Mouse (Mus musculus): ENCODE results near the gene Cfap97. TPM values are rescaled to one million over a fixed set of nuclear protein-coding genes. Genes with fewer than 3 reads are reported as not detected.
"Not testable (repeated sequence)": the region's sequence is repeated elsewhere in the genome, so short reads cannot be mapped to it uniquely, and the experiment has no call there.

Gene Cfap97
- polyA plus RNA-seq (2011; ENCODE audit: insufficient read length, low read depth, missing spikeins), result 17.3 and 19.7 TPM in 2 replicates

GRCm38 (mm10) chr8:46151202-46152062 is at the start of gene Cfap97:
Cfap97 (plus strand) TSS chr8:46151771.
- TF ChIP-seq POLR2A (IDR thresholded peaks at IDR 0.05; ENCODE audit: low read depth, low read length) (no peak), CTCF (IDR thresholded peaks at IDR 0.05; ENCODE audit: borderline replicate concordance, insufficient read depth, low read length) (no peak)
- no peak within 1 kb of the TSS for H3K27ac ChIP-seq (ENCODE audit: insufficient read depth, low read length)

GRCm38 (mm10) chr8:46103434-46103833 is 48.1 kb upstream of the Cfap97 start:
- Histone ChIP-seq H3K4me3 (ENCODE audit: insufficient read depth, low read length) (no peak overlapping the region), H3K4me1 (ENCODE audit: control insufficient read depth, insufficient read depth, low read length) (peaks cover 2% of the 10 kb centered on the region; the same call in 1 of the 2 replicates), H3K27ac (ENCODE audit: insufficient read depth, low read length) (no peak overlapping the region)
- TF ChIP-seq POLR2A (IDR thresholded peaks at IDR 0.05; ENCODE audit: low read depth, low read length) (no peak), CTCF (IDR thresholded peaks at IDR 0.05; ENCODE audit: borderline replicate concordance, insufficient read depth, low read length) (no peak)

More at GRCm38 (mm10) chr8:46151202-46152062, at the start of gene Cfap97:
- Histone ChIP-seq H3K4me1 (ENCODE audit: control insufficient read depth, insufficient read depth, low read length) (peaks cover 4% of the 10 kb centered on the region; the same call in 1 of the 2 replicates), H3K4me3 (ENCODE audit: insufficient read depth, low read length) (peak within 1 kb of the TSS; percentile 88)

GRCm38 (mm10) chr8:46107690-46108089 is 43.9 kb upstream of the Cfap97 start:
- no peak for TF ChIP-seq CTCF (IDR thresholded peaks at IDR 0.05; ENCODE audit: borderline replicate concordance, insufficient read depth, low read length)
- no peak for TF ChIP-seq POLR2A (IDR thresholded peaks at IDR 0.05; ENCODE audit: low read depth, low read length)
- Histone ChIP-seq H3K4me3 (ENCODE audit: insufficient read depth, low read length) (no peak overlapping the region), H3K4me1 (ENCODE audit: control insufficient read depth, insufficient read depth, low read length) (peaks cover 4% of the 10 kb centered on the region; the same call in 1 of the 2 replicates), H3K27ac (ENCODE audit: insufficient read depth, low read length) (no peak overlapping the region)

GRCm38 (mm10) chr8:46113421-46114170 is 38.0 kb upstream of the Cfap97 start:
- not testable (repeated sequence) for H3K4me3 ChIP-seq (ENCODE audit: insufficient read depth, low read length); H3K4me1 ChIP-seq (ENCODE audit: control insufficient read depth, insufficient read depth, low read length); H3K27ac ChIP-seq (ENCODE audit: insufficient read depth, low read length)

GRCm38 (mm10) chr8:46117172-46117571 is 34.4 kb upstream of the Cfap97 start:
- no peaks in the 10 kb centered on the region; the same call in 1 of the 2 replicates for H3K4me1 ChIP-seq (ENCODE audit: control insufficient read depth, insufficient read depth, low read length)
- TF ChIP-seq POLR2A (IDR thresholded peaks at IDR 0.05; ENCODE audit: low read depth, low read length) (no peak), CTCF (IDR thresholded peaks at IDR 0.05; ENCODE audit: borderline replicate concordance, insufficient read depth, low read length) (no peak)
- no peak overlapping the region for H3K4me3 ChIP-seq (ENCODE audit: insufficient read depth, low read length)
- no peak overlapping the region for H3K27ac ChIP-seq (ENCODE audit: insufficient read depth, low read length)

GRCm38 (mm10) chr8:46119176-46119575 is 32.4 kb upstream of the Cfap97 start:
- Histone ChIP-seq H3K4me3 (ENCODE audit: insufficient read depth, low read length) (no peak overlapping the region), H3K4me1 (ENCODE audit: control insufficient read depth, insufficient read depth, low read length) (no peaks in the 10 kb centered on the region; the same call in 1 of the 2 replicates), H3K27ac (ENCODE audit: insufficient read depth, low read length) (no peak overlapping the region)
- no peak for TF ChIP-seq POLR2A (IDR thresholded peaks at IDR 0.05; ENCODE audit: low read depth, low read length)

GRCm38 (mm10) chr8:46122498-46122897 is 29.1 kb upstream of the Cfap97 start:
- no peak overlapping the region for H3K27ac ChIP-seq (ENCODE audit: insufficient read depth, low read length)
- TF ChIP-seq CTCF (IDR thresholded peaks at IDR 0.05; ENCODE audit: borderline replicate concordance, insufficient read depth, low read length) (no peak), POLR2A (IDR thresholded peaks at IDR 0.05; ENCODE audit: low read depth, low read length) (no peak)
- H3K4me1 ChIP-seq (ENCODE audit: control insufficient read depth, insufficient read depth, low read length), result no peaks in the 10 kb centered on the region
- H3K4me3 ChIP-seq (ENCODE audit: insufficient read depth, low read length), result no peak overlapping the region

GRCm38 (mm10) chr8:46130426-46130825 is 21.1 kb upstream of the Cfap97 start:
- no peak overlapping the region for H3K4me3 ChIP-seq (ENCODE audit: insufficient read depth, low read length)
- H3K4me1 ChIP-seq (ENCODE audit: control insufficient read depth, insufficient read depth, low read length), result no peaks in the 10 kb centered on the region
- TF ChIP-seq POLR2A (IDR thresholded peaks at IDR 0.05; ENCODE audit: low read depth, low read length) (no peak), CTCF (IDR thresholded peaks at IDR 0.05; ENCODE audit: borderline replicate concordance, insufficient read depth, low read length) (no peak)
- no peak overlapping the region for H3K27ac ChIP-seq (ENCODE audit: insufficient read depth, low read length)

GRCm38 (mm10) chr8:46135546-46135945 is 16.0 kb upstream of the Cfap97 start:
- not testable (repeated sequence) for H3K4me3 ChIP-seq (ENCODE audit: insufficient read depth, low read length); H3K4me1 ChIP-seq (ENCODE audit: control insufficient read depth, insufficient read depth, low read length); H3K27ac ChIP-seq (ENCODE audit: insufficient read depth, low read length)

GRCm38 (mm10) chr8:46137336-46137735 is 14.2 kb upstream of the Cfap97 start:
- TF ChIP-seq CTCF (IDR thresholded peaks at IDR 0.05; ENCODE audit: borderline replicate concordance, insufficient read depth, low read length) (no peak), POLR2A (IDR thresholded peaks at IDR 0.05; ENCODE audit: low read depth, low read length) (no peak)
- H3K27ac ChIP-seq (ENCODE audit: insufficient read depth, low read length), result no peak overlapping the region
- no peak overlapping the region for H3K4me3 ChIP-seq (ENCODE audit: insufficient read depth, low read length)
- peaks cover 5% of the 10 kb centered on the region; the same call in 1 of the 2 replicates for H3K4me1 ChIP-seq (ENCODE audit: control insufficient read depth, insufficient read depth, low read length)
